20 mouse cellular contexts compared by ENCODE assay signal in the genomic region with DNA sequence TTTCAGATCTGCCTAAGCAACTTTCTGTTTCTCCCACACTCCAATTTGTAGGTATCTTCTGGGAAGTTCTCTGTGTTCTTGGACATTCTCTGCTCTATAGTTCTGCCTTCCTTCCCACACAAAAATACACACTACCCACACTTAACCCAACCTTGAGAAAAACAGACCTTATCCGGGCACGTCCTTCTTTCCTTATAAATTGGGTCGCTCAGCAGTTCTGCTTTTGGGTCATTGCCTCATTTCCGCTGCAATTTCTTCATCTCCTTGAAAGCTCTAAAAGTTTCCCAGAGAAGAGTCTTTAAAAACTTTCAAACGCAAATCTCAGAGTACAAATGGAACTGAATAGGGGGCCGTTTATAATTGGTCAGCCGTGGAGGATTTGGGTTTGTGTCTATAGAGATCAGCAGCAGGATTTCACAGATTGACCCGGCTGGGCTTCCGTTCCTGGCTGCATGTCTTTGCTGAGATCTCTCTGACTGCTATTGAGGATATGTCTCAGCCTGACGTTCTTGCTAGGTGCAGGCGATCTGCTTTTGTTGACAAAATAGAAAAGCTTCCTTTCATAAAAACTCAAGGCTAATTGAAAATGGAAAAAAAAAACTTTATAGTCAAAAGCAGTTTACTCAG. TPM values are rescaled to one million over a fixed set of nuclear protein-coding genes. Genes with fewer than 3 reads are reported as not detected.
DNase-seq lines count a peak whose midpoint lies in the region; ATAC-seq and TF ChIP-seq lines count a peak whose summit lies in the region.
"Had no signal": no experiment of that assay in that cellular context is flagged by ENCODE, and none has a peak within 500 bp of the region (broad histone marks: within the 10 kb centered on the region; RNA-seq: fewer than 3 reads in every experiment).

No protein-coding gene starts in this region.

- TF ChIP-seq CTCF in layer of hippocampus, adult 2 months (conservative IDR thresholded peaks at IDR 0.05) = no peak
- no peak for TF ChIP-seq CTCF in brain, embryonic 14.5 days (IDR thresholded peaks at IDR 0.05; ENCODE audit: borderline replicate concordance, extremely low read depth, insufficient read depth, insufficient read length)

- H3K36me3 ChIP-seq in forebrain, embryonic 14.5 days (ENCODE audit: control insufficient read depth, insufficient read depth, low read length) = no peaks in the 10 kb centered on the region
- no peaks in the 10 kb centered on the region for H3K36me3 ChIP-seq in forebrain, embryonic 13.5 days (ENCODE audit: poor library complexity, severe bottlenecking)
- H3K36me3 ChIP-seq in midbrain, embryonic 14.5 days (ENCODE audit: control insufficient read depth, insufficient read depth, low read length) = no peaks in the 10 kb centered on the region
- H3K36me3 ChIP-seq: heart, embryonic 12.5 days; lung, embryonic 15.5 days had no signal

- H3K9me3 ChIP-seq in forebrain, embryonic 14.5 days (replicated peaks; ENCODE audit: control insufficient read depth, low read length) = no peaks in the 10 kb centered on the region
- H3K9me3 ChIP-seq in forebrain, embryonic 13.5 days (replicated peaks) = no peaks in the 10 kb centered on the region
- H3K9me3 ChIP-seq in midbrain, embryonic 14.5 days (ENCODE audit: control insufficient read depth, low read length) = no peaks in the 10 kb centered on the region
- H3K9me3 ChIP-seq: heart, embryonic 12.5 days; lung, embryonic 15.5 days had no signal

- H3K4me1 ChIP-seq in forebrain, embryonic 14.5 days (ENCODE audit: control insufficient read depth, insufficient read depth, low read length) = no peaks in the 10 kb centered on the region
- H3K4me1 ChIP-seq in forebrain, embryonic 13.5 days = no peaks in the 10 kb centered on the region
- H3K4me1 ChIP-seq in midbrain, embryonic 14.5 days (ENCODE audit: control insufficient read depth, insufficient read depth, low read length) = no peaks in the 10 kb centered on the region
- H3K4me1 ChIP-seq: heart, embryonic 12.5 days; lung, embryonic 15.5 days had no signal

- H3K9ac ChIP-seq in forebrain, embryonic 14.5 days (ENCODE audit: low read length) = no peak overlapping the region
- no peak overlapping the region for H3K9ac ChIP-seq in forebrain, embryonic 13.5 days
- H3K9ac ChIP-seq in midbrain, embryonic 14.5 days (replicated peaks; ENCODE audit: low read length) = no peak overlapping the region
- H3K9ac ChIP-seq: heart, embryonic 12.5 days; liver, embryonic 14.5 days; lung, embryonic 15.5 days had no signal

- no peak for TF ChIP-seq POLR2A in brain, embryonic 14.5 days (IDR thresholded peaks at IDR 0.05; ENCODE audit: borderline replicate concordance, extremely low read depth, insufficient read depth, insufficient read length, poor library complexity, severe bottlenecking)

- 25% methylated on average over 11 of the region's 11 CpGs for WGBS in forebrain, embryonic 14.5 days
- 21% methylated on average over 11 of the region's 11 CpGs for WGBS in forebrain, embryonic 13.5 days
- 18% methylated on average over 11 of the region's 11 CpGs for WGBS in midbrain, embryonic 14.5 days

- DNase-seq in forebrain, embryonic 14.5 days (ENCODE audit: low spot score) = peak; percentile 11
- DNase-seq in layer of hippocampus, adult 2 months (ENCODE audit: low spot score in 2 of 2) = no peak
- DNase-seq in layer of hippocampus, postnatal 25 days (ENCODE audit: extremely low spot score in 1 of 2, low spot score in 1 of 2) = no peak
- DNase-seq in brain, embryonic 14.5 days (ENCODE audit: low read depth) = peak; percentile 64
- peak; percentile 39 for DNase-seq in midbrain, embryonic 14.5 days
- DNase-seq in adrenal gland, adult (ENCODE audit: inconsistent age in 2 of 2, low spot score in 1 of 2) = no peak
- no peak for DNase-seq in heart, postnatal 4 days
- DNase-seq: adrenal gland, adult 8-10 months; gastrocnemius, postnatal 36 days; kidney, adult 11 months; lung, postnatal 4 days; thymus, postnatal 25 days had no signal

- no peak overlapping the region for H3K4me3 ChIP-seq in forebrain, embryonic 14.5 days (ENCODE audit: low read depth, low read length)
- H3K4me3 ChIP-seq in forebrain, embryonic 13.5 days = no peak overlapping the region
- no peak overlapping the region; the same call in 1 of the 2 replicates for H3K4me3 ChIP-seq in layer of hippocampus, adult 2 months
- no peak overlapping the region for H3K4me3 ChIP-seq in midbrain, embryonic 14.5 days (replicated peaks; ENCODE audit: low read depth, low read length)
- H3K4me3 ChIP-seq: erythroblast, embryonic 14.5 days; heart, embryonic 12.5 days; lung, embryonic 15.5 days had no signal

- no peak overlapping the region for H3K4me2 ChIP-seq in forebrain, embryonic 14.5 days (ENCODE audit: low read length)
- H3K4me2 ChIP-seq in forebrain, embryonic 13.5 days = no peak overlapping the region
- H3K4me2 ChIP-seq in midbrain, embryonic 14.5 days (ENCODE audit: low read length) = 0 out of 2 replicates have a peak overlapping the region, but pooled peaks have one; percentile 12
- H3K4me2 ChIP-seq: heart, embryonic 12.5 days; lung, embryonic 15.5 days had no signal

- ATAC-seq in forebrain, embryonic 14.5 days = no peak
- no peak for ATAC-seq in forebrain, embryonic 13.5 days
- no peak for ATAC-seq in midbrain, embryonic 14.5 days (ENCODE audit: low FRiP score, low TSS enrichment)

- H3K27ac ChIP-seq in forebrain, embryonic 14.5 days (ENCODE audit: low read depth, low read length) = no peak overlapping the region
- no peak overlapping the region for H3K27ac ChIP-seq in forebrain, embryonic 13.5 days
- peak overlapping the region; percentile 68 for H3K27ac ChIP-seq in layer of hippocampus, adult 2 months
- no peak overlapping the region for H3K27ac ChIP-seq in midbrain, embryonic 14.5 days (replicated peaks; ENCODE audit: low read depth, low read length)
- H3K27ac ChIP-seq: liver, embryonic 14.5 days; lung, embryonic 15.5 days had no signal

- no peaks in the 10 kb centered on the region for H3K27me3 ChIP-seq in forebrain, embryonic 14.5 days (replicated peaks; ENCODE audit: control insufficient read depth, insufficient read depth, low read length)
- H3K27me3 ChIP-seq in forebrain, embryonic 13.5 days = no peaks in the 10 kb centered on the region
- no peaks in the 10 kb centered on the region for H3K27me3 ChIP-seq in midbrain, embryonic 14.5 days (ENCODE audit: control insufficient read depth, insufficient read depth, low read length)
- H3K27me3 ChIP-seq: heart, embryonic 12.5 days; lung, embryonic 15.5 days had no signal

RNA-seq across cellular contexts. Expression of a gene that starts 26.0 kb away (rescaled TPM):
- polyA plus RNA-seq in forebrain, embryonic 14.5 days (2014; fragmentation: Nextera tagmentation; extraction: Ambion mirVana) = 15.4 and 22.1 TPM in 2 replicates
- polyA plus RNA-seq in forebrain, embryonic 13.5 days (2015; fragmentation: Nextera tagmentation; extraction: Ambion mirVana) = 7.6 and 9.9 TPM in 2 replicates
- 10 to 100 TPM; 66.1 to 68.6 TPM for total RNA-seq in layer of hippocampus, adult 2 months (2021)
- 10 to 100 TPM; 57.5 to 65.6 TPM for total RNA-seq in layer of hippocampus, postnatal 25 days (2021)
- polyA plus RNA-seq in brain, embryonic 14.5 days (2012; rRNA removed) = 7.8 and 16.7 TPM in 2 replicates
- polyA plus RNA-seq in midbrain, embryonic 14.5 days (2014; fragmentation: Nextera tagmentation; extraction: Ambion mirVana) = 60.2 and 64.3 TPM in 2 replicates
- under 1 TPM; 0.07 to 0.10 TPM for total RNA-seq in heart, postnatal 4 days (2021)
- polyA plus RNA-seq: C2C12; erythroblast, embryonic 14.5 days; large intestine, adult 2 months; small intestine, adult 2 months had no signal

Comparison
In these comparisons a context has a peak if more than half of its experiments do, and no peak if none do; other contexts are left out.
1. DNase-seq: peak in forebrain, embryonic 14.5 days (single experiment), brain, embryonic 14.5 days (single experiment) and midbrain, embryonic 14.5 days (single experiment); none in layer of hippocampus, adult 2 months (0 of 2), layer of hippocampus, postnatal 25 days (0 of 2), adrenal gland, adult (0 of 2) and heart, postnatal 4 days (single experiment).